Mouse (Mus musculus) kidney, postnatal 0 days (tissue): ENCODE data around the gene Pelp1. TPM values are rescaled to one million over a fixed set of nuclear protein-coding genes. Genes with fewer than 3 reads are reported as not detected.
"Not testable (repeated sequence)": the region's sequence is repeated elsewhere in the genome, so short reads cannot be mapped to it uniquely, and the experiment has no call there.

Source experiments
- ATAC-seq: fragments of 200-750 bp; cut with Nextera tagmentation; replicated peaks from 2 replicates; pipeline ENCODE4 v1.8.0; 2017; ENCODE audit warnings: low read depth, moderate number of reproducible peaks, moderate TSS enrichment, moderate library complexity; ENCODE audit not compliant: low FRiP score
- DNase-seq: peaks from one replicate; pipeline ENCODE4 v3.0.0-alpha.2; 2016; ENCODE audit warnings: low spot score
- H3K27ac ChIP-seq: fragments of 300-500 bp; sonication (generic); 2 replicates; pipeline ENCODE4 v1.5.1; 2014; ENCODE audit warnings: mild to moderate bottlenecking
- H3K27me3 ChIP-seq: fragments of 300-500 bp; sonication (generic); 2 replicates; pipeline ENCODE4 v1.6.1; 2014; ENCODE audit warnings: low read length, mixed read lengths; ENCODE audit not compliant: insufficient read depth
- H3K36me3 ChIP-seq: fragments of 300-500 bp; sonication (generic); 2 replicates; pipeline ENCODE4 v1.6.1; 2014; ENCODE audit warnings: low read length, mixed read lengths; ENCODE audit not compliant: insufficient read depth
- H3K4me1 ChIP-seq: fragments of 300-500 bp; sonication (generic); replicated peaks from 2 replicates; pipeline ENCODE4 v1.6.1; 2014; ENCODE audit warnings: antibody characterized with exemption, low read length, mixed read lengths; ENCODE audit not compliant: insufficient read depth
- H3K4me2 ChIP-seq: fragments of 300-500 bp; sonication (generic); 2 replicates; pipeline ENCODE4 v1.6.1; 2014; ENCODE audit warnings: mild to moderate bottlenecking, low read length, moderate library complexity, mixed read lengths
- H3K4me3 ChIP-seq: fragments of 300-500 bp; sonication (generic); replicated peaks from 2 replicates; pipeline ENCODE4 v1.5.1; 2014; ENCODE audit warnings: low read depth, low read length
- H3K9ac ChIP-seq: fragments of 300-500 bp; sonication (generic); 2 replicates; pipeline ENCODE4 v1.6.1; 2014; ENCODE audit warnings: low read depth, low read length
- H3K9me3 ChIP-seq: fragments of 300-500 bp; sonication (generic); replicated peaks from 2 replicates; pipeline ENCODE4 v1.6.1; 2016; ENCODE audit warnings: low read length, inconsistent platforms, mixed read lengths
- CTCF ChIP-seq: IDR thresholded peaks from 2 replicates; pipeline ENCODE4 v1.5.1; 2016; ENCODE audit warnings: antibody characterized with exemption, low read depth, mild to moderate bottlenecking, moderate library complexity
- WGBS: fragments of 180-500 bp; shearing (Covaris S2); extraction: QIAGEN DNeasy Blood & Tissue Kit; methylation state at CpG from one replicate; pipeline ENCODE4 v1.1.7; 2014; 5-methylcytosine and 5-hydroxymethylcytosine counted together
- polyA plus RNA-seq: library from polyadenylated mRNA; unstranded; fragments of >200 nt; fragmentation: Nextera tagmentation; extraction: Ambion mirVana; gene quantifications from 2 replicates; pipeline ENCODE4 v1.2.1, GENCODE M21; 2015

Pelp1 gene
- polyA plus RNA-seq, 1 experiment from 2014 or later: 18.8 TPM

GRCm38 (mm10) chr11:70374302-70374701, 35.5 kb downstream of the Pelp1 start:
- Histone ChIP-seq H3K4me3 (no peak overlapping the region), H3K27me3 (no peaks in the 10 kb centered on the region), H3K27ac (no peak overlapping the region), H3K4me1 (no peaks in the 10 kb centered on the region), H3K4me2 (no peak overlapping the region), H3K9ac (no peak overlapping the region), H3K36me3 (no peaks in the 10 kb centered on the region), H3K9me3 (no peaks in the 10 kb centered on the region)
- ATAC-seq: no peak
- DNase-seq: no peak
- TF ChIP-seq CTCF: no peak
- WGBS: 82% methylated on average over 3 of the region's 3 CpGs

GRCm38 (mm10) chr11:70372849-70373557, 36.8 kb downstream of the Pelp1 start:
- ATAC-seq (peak; percentile 49), DNase-seq (no peak)
- Histone ChIP-seq H3K9me3 (no peaks in the 10 kb centered on the region), H3K27ac (0 out of 2 replicates have a peak overlapping the region, but pooled peaks have one; percentile 26), H3K9ac (no peak overlapping the region), H3K36me3 (no peaks in the 10 kb centered on the region), H3K4me3 (no peak overlapping the region), H3K4me1 (no peaks in the 10 kb centered on the region), H3K27me3 (no peaks in the 10 kb centered on the region), H3K4me2 (no peak overlapping the region)
- no peak for TF ChIP-seq CTCF
- 43% methylated on average over 7 of the region's 7 CpGs for WGBS

GRCm38 (mm10) chr11:70372396-70372795, 37.4 kb downstream of the Pelp1 start:
- no peak for ATAC-seq
- H3K27ac ChIP-seq: no peak overlapping the region

GRCm38 (mm10) chr11:70368626-70369025, 41.2 kb downstream of the Pelp1 start:
- not testable (repeated sequence) for H3K36me3 ChIP-seq, H3K9me3 ChIP-seq, H3K4me2 ChIP-seq, ATAC-seq, H3K4me3 ChIP-seq, H3K9ac ChIP-seq, H3K27me3 ChIP-seq, H3K27ac ChIP-seq, DNase-seq, H3K4me1 ChIP-seq
- WGBS: 73% methylated on average over 2 of the region's 2 CpGs

More at GRCm38 (mm10) chr11:70372396-70372795, 37.4 kb downstream of the Pelp1 start:
- Histone ChIP-seq H3K4me3 (no peak overlapping the region), H3K27me3 (no peaks in the 10 kb centered on the region), H3K4me2 (no peak overlapping the region), H3K9me3 (no peaks in the 10 kb centered on the region), H3K4me1 (no peaks in the 10 kb centered on the region), H3K9ac (no peak overlapping the region), H3K36me3 (no peaks in the 10 kb centered on the region)
- TF ChIP-seq CTCF: no peak
- no peak for DNase-seq

GRCm38 (mm10) chr11:70367701-70368100, 42.1 kb downstream of the Pelp1 start:
- H3K4me2 ChIP-seq, H3K4me1 ChIP-seq, ATAC-seq, H3K4me3 ChIP-seq, H3K9me3 ChIP-seq, H3K27me3 ChIP-seq, H3K36me3 ChIP-seq, H3K27ac ChIP-seq, DNase-seq, H3K9ac ChIP-seq: not testable (repeated sequence)
- WGBS: 77% methylated on average over 6 of the region's 6 CpGs

GRCm38 (mm10) chr11:70351868-70352267, 58.0 kb downstream of the Pelp1 start, which contains the start of gene Alox15:
Gene Alox15 (minus strand): TSS chr11:70352031.
- Histone ChIP-seq H3K4me3 (peak within 1 kb of the TSS; percentile 21; the same call in 1 of the 2 replicates), H3K27me3 (peaks cover 30% of the 10 kb centered on the region; the same call in 1 of the 2 replicates), H3K27ac (no peak within 1 kb of the TSS), H3K4me1 (no peaks in the 10 kb centered on the region), H3K9me3 (no peaks in the 10 kb centered on the region), H3K4me2 (peak within 1 kb of the TSS; percentile 56), H3K36me3 (no peaks in the 10 kb centered on the region), H3K9ac (no peak within 1 kb of the TSS)
- DNase-seq (peak; percentile 9), ATAC-seq (no peak)
- TF ChIP-seq CTCF: no peak
- whole genome bisulfite sequencing: under 1% methylated on average over 19 of the region's 19 CpGs

- ATAC-seq (no peak), DNase-seq (no peak)
- no peak overlapping the region for H3K4me2 ChIP-seq
- no peak overlapping the region for H3K4me3 ChIP-seq
- no peaks in the 10 kb centered on the region for H3K9me3 ChIP-seq
- no peak overlapping the region for H3K9ac ChIP-seq
- WGBS: 67% methylated on average over 9 of the region's 9 CpGs
- H3K27ac ChIP-seq: no peak overlapping the region
- no peaks in the 10 kb centered on the region for H3K36me3 ChIP-seq
- no peak for TF ChIP-seq CTCF
- peaks cover 30% of the 10 kb centered on the region; the same call in 1 of the 2 replicates for H3K27me3 ChIP-seq
- H3K4me1 ChIP-seq: no peaks in the 10 kb centered on the region
Observed at GRCm38 (mm10) chr11:70348630-70349029, 61.2 kb downstream of the Pelp1 start.
